ENCODE assay signal across 10 mouse cellular contexts in genomic region chr15:82106953-82107555, GRCm38 (mm10). TPM values are rescaled to one million over a fixed set of nuclear protein-coding genes. Genes with fewer than 3 reads are reported as not detected.
A peak's percentile ranks its signal among the peaks of the same experiment; 100 is the strongest.
DNase-seq lines count a peak whose midpoint lies in the region; ATAC-seq and TF ChIP-seq lines count a peak whose summit lies in the region.
"Had no signal": no experiment of that assay in that cellular context is flagged by ENCODE, and none has a peak within 500 bp of the region (broad histone marks: within the 10 kb centered on the region; RNA-seq: fewer than 3 reads in every experiment).

No protein-coding gene starts in this region.

- no peak overlapping the region for H3K27ac ChIP-seq in gastrocnemius, adult 2 months
- H3K27ac ChIP-seq in liver, postnatal 0 days (ENCODE audit: low read depth): no peak overlapping the region
- H3K27ac ChIP-seq: liver, embryonic 13.5 days; stomach, embryonic 15.5 days had no signal

- no peaks in the 10 kb centered on the region for H3K9me3 ChIP-seq in liver, postnatal 0 days (ENCODE audit: low read length)
- H3K9me3 ChIP-seq: liver, embryonic 13.5 days; stomach, embryonic 15.5 days had no signal

- peak; percentile 64 for DNase-seq in gastrocnemius, adult 2 months
- DNase-seq in gastrocnemius, postnatal 36 days: no peak
- peak; percentile 55 for DNase-seq in ovary, postnatal 36 days (ENCODE audit: low spot score)
- no peak for DNase-seq in ovary, postnatal 10 days (ENCODE audit: low spot score)
- peak; percentile 23 for DNase-seq in brain, embryonic 14.5 days (ENCODE audit: low read depth)
- DNase-seq in forelimb bud, embryonic 11.5 days (ENCODE audit: low read depth, low spot score): peak; percentile 56
- peak; percentile 61 for DNase-seq in liver, postnatal 0 days
- peak; percentile 87 for DNase-seq in testis, postnatal 10 days (ENCODE audit: low spot score)
- DNase-seq: liver, embryonic 13.5 days had no signal

- TF ChIP-seq EP300 in liver, postnatal 0 days (IDR thresholded peaks at IDR 0.05; ENCODE audit: low read depth): no peak

- WGBS in liver, postnatal 0 days (ENCODE audit: insufficient replicate concordance): 26% methylated on average over 8 of the region's 8 CpGs

- H3K4me2 ChIP-seq in liver, postnatal 0 days (ENCODE audit: low read depth, low read length): no peak overlapping the region
- H3K4me2 ChIP-seq: liver, embryonic 13.5 days; stomach, embryonic 15.5 days had no signal

- no peak for TF ChIP-seq POLR2A in brain, embryonic 14.5 days (IDR thresholded peaks at IDR 0.05; ENCODE audit: borderline replicate concordance, extremely low read depth, insufficient read depth, insufficient read length, poor library complexity, severe bottlenecking)

- peak; percentile 68 for TF ChIP-seq CTCF in gastrocnemius, adult 2 months (IDR thresholded peaks at IDR 0.05)
- peak; percentile 62 for TF ChIP-seq CTCF in brain, embryonic 14.5 days (IDR thresholded peaks at IDR 0.05; ENCODE audit: borderline replicate concordance, extremely low read depth, insufficient read depth, insufficient read length)
- TF ChIP-seq CTCF in liver, postnatal 0 days (IDR thresholded peaks at IDR 0.05; ENCODE audit: low read depth): peak; percentile 77

- intact Hi-C loops in gastrocnemius, adult 2 months (cut with DNase I): no loop called here
- intact Hi-C loops in gastrocnemius, postnatal 36 days (cut with DNase I): loop anchor here (2.0 kb wide), 1 partner anchor 38 kb away; the partner anchor contains the start of gene Mei1

- H3K27me3 ChIP-seq in liver, postnatal 0 days (ENCODE audit: insufficient read depth, low read length): no peaks in the 10 kb centered on the region
- H3K27me3 ChIP-seq: stomach, embryonic 15.5 days had no signal

- no peak for ATAC-seq in liver, postnatal 0 days

- no peaks in the 10 kb centered on the region for H3K4me1 ChIP-seq in liver, postnatal 0 days (ENCODE audit: insufficient read depth)
- H3K4me1 ChIP-seq: liver, embryonic 13.5 days; stomach, embryonic 15.5 days had no signal

- H3K4me3 ChIP-seq in gastrocnemius, adult 2 months: no peak overlapping the region
- no peak overlapping the region for H3K4me3 ChIP-seq in liver, postnatal 0 days (ENCODE audit: low read depth, low read length)
- H3K4me3 ChIP-seq: liver, embryonic 13.5 days; stomach, embryonic 15.5 days had no signal

- no peak overlapping the region for H3K9ac ChIP-seq in liver, postnatal 0 days (replicated peaks)
- H3K9ac ChIP-seq: liver, embryonic 13.5 days; stomach, embryonic 15.5 days had no signal

- no peaks in the 10 kb centered on the region for H3K36me3 ChIP-seq in liver, postnatal 0 days (replicated peaks; ENCODE audit: insufficient read depth, low read length)
- H3K36me3 ChIP-seq: liver, embryonic 13.5 days; stomach, embryonic 15.5 days had no signal

RNA-seq across cellular contexts. Expression of gene Ccdc134, which starts 20.7 kb away (rescaled TPM):
- 10 to 100 TPM; 11.8 to 12.4 TPM for total RNA-seq in gastrocnemius, adult 2 months (2021)
- 10 to 100 TPM; 10.2 to 17.0 TPM for total RNA-seq in gastrocnemius, postnatal 36 days (2021)
- polyA plus RNA-seq in brain, embryonic 14.5 days (2012; rRNA removed): 15.2 and 22.5 TPM in 2 replicates
- 3.6 and 4.0 TPM in 2 replicates for polyA plus RNA-seq in liver, postnatal 0 days (2015; fragmentation: Nextera tagmentation; extraction: Ambion mirVana)

RNA-seq across cellular contexts. Expression of gene Mei1, which starts 37.3 kb away (rescaled TPM):
- not detected for total RNA-seq in gastrocnemius, adult 2 months (2021)
- under 1 TPM; 0.08 to 0.15 TPM for total RNA-seq in gastrocnemius, postnatal 36 days (2021)
- 0.07 and 0.10 TPM in 2 replicates for polyA plus RNA-seq in brain, embryonic 14.5 days (2012; rRNA removed)
- not detected in 2 replicates for polyA plus RNA-seq in liver, postnatal 0 days (2015; fragmentation: Nextera tagmentation; extraction: Ambion mirVana)
- polyA plus RNA-seq: liver, embryonic 13.5 days; stomach, embryonic 15.5 days had no signal

RNA-seq across cellular contexts. Expression of gene Srebf2, which starts 39.9 kb away (rescaled TPM):
- 10 to 100 TPM; 11.4 to 17.4 TPM for total RNA-seq in gastrocnemius, adult 2 months (2021)
- 1 to 10 TPM; 9.2 to 9.8 TPM for total RNA-seq in gastrocnemius, postnatal 36 days (2021)
- polyA plus RNA-seq in brain, embryonic 14.5 days (2012; rRNA removed): 196 and 230 TPM in 2 replicates
- polyA plus RNA-seq in liver, postnatal 0 days (2015; fragmentation: Nextera tagmentation; extraction: Ambion mirVana): 30.3 and 33.6 TPM in 2 replicates

RNA-seq across cellular contexts. Expression of gene 4930407I10Rik, which starts 48.1 kb away (rescaled TPM):
- not detected for total RNA-seq in gastrocnemius, adult 2 months (2021)
- not detected for total RNA-seq in gastrocnemius, postnatal 36 days (2021)
- polyA plus RNA-seq in brain, embryonic 14.5 days (2012; rRNA removed): 0.01 TPM in 1 of 2 replicates, not detected in the other
- polyA plus RNA-seq in liver, postnatal 0 days (2015; fragmentation: Nextera tagmentation; extraction: Ambion mirVana): not detected in 2 replicates
- polyA plus RNA-seq: liver, embryonic 13.5 days; stomach, embryonic 15.5 days had no signal

RNA-seq across cellular contexts. Expression of gene Snu13, which starts 59.7 kb away (rescaled TPM):
- total RNA-seq in gastrocnemius, adult 2 months (2021): 10 to 100 TPM; 44.4 to 61.4 TPM
- 10 to 100 TPM; 36.0 to 47.5 TPM for total RNA-seq in gastrocnemius, postnatal 36 days (2021)
- 143 and 191 TPM in 2 replicates for polyA plus RNA-seq in brain, embryonic 14.5 days (2012; rRNA removed)
- polyA plus RNA-seq in liver, postnatal 0 days (2015; fragmentation: Nextera tagmentation; extraction: Ambion mirVana): 84.6 and 92.1 TPM in 2 replicates

Comparison
In these comparisons a context has a peak if more than half of its experiments do, and no peak if none do; other contexts are left out.
1. DNase-seq: peak in gastrocnemius, adult 2 months (single experiment), ovary, postnatal 36 days (single experiment), brain, embryonic 14.5 days (single experiment), forelimb bud, embryonic 11.5 days (single experiment), liver, postnatal 0 days (single experiment) and testis, postnatal 10 days (single experiment); none in gastrocnemius, postnatal 36 days (0 of 2) and ovary, postnatal 10 days (single experiment).
2. Peak in every context shown above with its lines, with median percentiles within 50 percentile points of each other: CTCF ChIP-seq.